Mouse (Mus musculus) T-cell, adult 2 months (primary cell): ENCODE data around the gene Cadm3.
"Not testable (repeated sequence)": the region's sequence is repeated elsewhere in the genome, so short reads cannot be mapped to it uniquely, and the experiment has no call there.

Experiments used
- DNase-seq: peaks from one replicate; pipeline ENCODE4 v3.0.0; 2022; ENCODE audit warnings: low spot score

The Cadm3 gene

DNA sequence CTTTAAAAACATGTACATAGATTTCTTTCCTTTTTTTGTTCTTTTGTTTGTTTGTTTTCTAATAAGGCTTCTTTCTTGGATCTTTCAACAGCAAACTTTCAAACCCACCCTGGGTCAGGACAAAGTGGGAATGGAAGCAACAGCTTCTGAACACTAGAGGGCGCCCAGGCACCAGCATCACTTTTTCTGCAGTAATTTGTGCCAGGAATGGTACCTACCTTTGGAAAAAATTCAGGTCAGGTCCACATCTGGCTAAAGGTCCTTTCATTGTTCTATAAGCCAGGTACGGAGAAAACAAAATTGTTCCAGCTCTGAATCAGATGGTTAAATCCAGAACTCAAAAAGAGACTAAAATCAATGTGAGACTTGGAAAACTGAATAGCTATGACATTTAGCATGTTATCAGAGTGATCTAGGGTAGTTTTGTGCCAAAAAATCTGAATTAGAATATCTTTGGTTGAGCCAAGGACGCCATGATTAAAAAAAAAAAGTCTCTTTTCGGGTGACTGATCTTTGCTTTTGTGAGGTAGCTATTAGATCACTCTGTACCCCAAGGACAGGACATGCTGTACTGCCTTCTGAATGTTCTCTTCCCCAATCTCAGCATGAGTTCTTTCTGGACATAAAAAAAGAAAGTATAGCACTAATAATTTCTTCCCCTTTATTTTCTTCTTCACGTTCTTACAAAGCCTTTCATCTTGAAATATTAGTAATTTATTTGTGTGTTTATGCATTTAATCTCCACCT is 43.5 kb downstream of the Cadm3 start:
- DNase-seq = no peak

DNA sequence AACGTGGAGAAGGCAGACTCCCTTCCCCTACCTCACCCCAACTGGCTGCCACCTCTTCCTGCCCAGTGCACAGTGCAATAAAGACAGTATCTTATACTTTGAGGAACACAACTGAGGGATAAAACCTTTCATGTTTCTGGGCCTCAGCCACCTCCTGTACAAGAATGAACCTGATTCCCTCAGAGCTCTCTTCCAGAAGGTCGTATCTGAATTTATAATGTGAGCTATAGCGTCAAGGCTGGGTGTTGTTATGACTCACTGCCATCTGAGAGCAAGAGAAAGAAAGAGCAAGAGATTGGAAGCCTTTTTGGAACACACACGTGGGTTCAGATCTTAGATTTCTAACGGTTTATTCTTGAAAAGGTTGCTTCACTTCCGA is 45.3 kb downstream of the Cadm3 start:
- no peak for DNase-seq

DNA sequence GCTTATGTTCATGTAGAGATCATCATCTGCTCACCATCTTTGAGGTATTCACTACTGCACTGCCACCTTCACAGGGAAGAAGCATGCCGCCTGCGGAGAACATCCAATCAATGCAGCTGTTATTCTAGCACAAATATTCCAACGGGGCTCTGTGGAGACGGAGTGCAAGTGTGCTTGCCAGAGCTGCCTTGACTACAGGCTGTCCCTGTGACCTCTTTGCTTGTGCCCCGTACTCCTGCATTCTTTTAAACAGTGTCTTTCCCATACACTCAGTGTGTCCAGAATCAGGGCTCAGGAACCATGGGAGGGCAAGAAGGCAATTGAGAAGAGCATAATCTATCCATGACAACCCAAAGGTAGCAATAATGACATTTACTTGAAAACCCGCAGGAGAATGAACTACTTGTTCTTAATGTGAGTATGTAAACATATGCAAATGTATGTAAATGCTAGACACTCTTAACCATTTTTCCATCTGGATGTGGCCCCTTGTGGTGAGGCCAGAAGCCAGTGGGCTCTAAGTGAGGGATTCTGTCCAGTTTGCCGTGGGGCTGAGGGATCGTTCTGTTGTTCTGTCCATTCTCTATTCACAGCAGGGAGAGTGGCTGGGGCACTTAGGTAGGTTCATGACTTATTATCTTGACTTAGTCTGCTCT is 45.8 kb downstream of the Cadm3 start:
- DNase-seq = no peak

DNA sequence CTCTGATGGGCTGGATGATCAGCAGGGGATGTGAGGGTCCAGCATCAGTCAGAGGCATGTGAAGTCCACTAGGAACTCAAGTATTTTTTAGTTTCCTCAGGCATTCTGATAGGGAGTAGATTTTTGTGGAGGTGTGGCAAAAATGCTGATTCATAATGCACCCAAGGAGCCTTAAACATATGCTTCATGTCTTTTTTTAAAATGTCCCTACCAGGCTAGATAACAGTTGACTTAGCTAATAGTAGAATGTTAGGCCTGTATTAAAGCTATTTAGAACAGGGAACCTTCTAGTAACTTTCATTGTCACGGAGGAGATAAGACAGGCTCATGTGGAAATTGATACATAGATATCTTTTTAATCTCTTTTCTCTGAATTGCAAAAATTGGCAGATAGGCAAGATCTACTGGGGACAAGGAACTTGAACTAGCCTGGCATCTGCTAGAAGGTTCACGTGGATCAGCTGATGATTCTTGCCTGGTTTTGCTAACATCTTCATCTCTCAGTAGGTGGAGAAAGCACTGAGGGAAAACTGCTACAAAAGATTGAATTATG is 49.5 kb downstream of the Cadm3 start:
- no peak for DNase-seq

DNA sequence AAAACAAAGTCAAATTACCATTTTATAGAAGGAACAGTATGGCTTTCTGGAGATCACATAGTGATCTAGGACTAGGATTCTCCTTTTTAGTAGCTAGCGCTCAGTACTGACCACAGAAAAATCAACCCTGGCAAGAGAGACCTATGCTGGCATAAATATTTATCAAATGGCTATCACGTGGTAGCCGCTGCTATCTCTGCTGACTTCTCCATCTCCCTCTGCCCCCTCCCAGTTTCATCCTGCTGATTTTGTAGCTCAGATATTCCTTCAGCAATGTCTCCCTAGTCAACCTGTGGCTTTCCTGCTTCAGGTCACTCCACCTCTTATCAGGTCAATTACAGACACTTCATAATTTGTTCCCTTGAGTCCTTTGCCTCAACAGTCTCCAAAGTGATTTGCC is 51.8 kb downstream of the Cadm3 start:
- DNase-seq = no peak

DNA sequence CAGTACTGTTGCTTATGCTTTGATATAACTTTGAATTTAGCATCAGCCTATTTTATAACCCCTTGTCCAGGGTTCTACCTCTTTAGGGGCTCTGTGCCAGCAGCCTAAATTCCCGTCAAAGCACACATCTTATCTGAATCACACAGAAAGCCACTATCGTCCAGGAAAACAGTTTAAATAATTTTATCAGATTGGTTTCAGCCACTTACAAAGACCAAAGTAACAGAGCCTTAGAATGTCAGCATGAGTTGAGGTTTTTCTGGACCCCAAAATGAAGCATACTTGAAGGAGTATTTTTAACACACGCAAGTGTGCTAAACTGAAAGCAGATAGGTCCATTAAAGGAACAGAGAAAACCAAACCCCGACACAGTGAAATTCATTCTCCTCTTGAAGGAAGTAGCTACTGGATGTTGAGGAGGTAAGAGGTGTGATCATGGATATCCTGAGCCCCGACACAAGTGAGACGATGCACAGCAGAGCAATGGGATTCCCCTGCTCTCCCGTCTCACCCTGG is 53.9 kb downstream of the Cadm3 start:
- not testable (repeated sequence) for DNase-seq

DNA sequence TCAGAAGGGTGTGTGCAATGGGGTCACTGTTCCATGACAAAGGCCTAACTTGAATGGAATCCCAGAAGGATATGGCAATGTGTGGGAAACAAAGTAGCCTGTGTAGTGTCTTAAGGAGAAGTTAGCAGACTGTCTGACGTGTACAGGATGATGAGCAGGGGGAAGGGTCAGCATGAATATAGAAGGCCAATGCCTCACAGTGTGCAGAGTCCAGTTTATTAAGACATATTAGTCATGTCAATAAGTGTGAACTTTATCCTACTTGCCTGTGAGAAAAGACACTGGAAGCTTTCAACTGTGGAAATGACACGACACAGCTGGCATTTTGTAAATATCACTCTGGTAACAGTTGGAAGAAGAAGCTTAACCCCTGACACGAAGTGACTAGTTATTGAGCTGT is 64.7 kb downstream of the Cadm3 start:
- DNase-seq = not testable (repeated sequence)
